ENCODE assay signal across 36 mouse cellular contexts in the genomic region with DNA sequence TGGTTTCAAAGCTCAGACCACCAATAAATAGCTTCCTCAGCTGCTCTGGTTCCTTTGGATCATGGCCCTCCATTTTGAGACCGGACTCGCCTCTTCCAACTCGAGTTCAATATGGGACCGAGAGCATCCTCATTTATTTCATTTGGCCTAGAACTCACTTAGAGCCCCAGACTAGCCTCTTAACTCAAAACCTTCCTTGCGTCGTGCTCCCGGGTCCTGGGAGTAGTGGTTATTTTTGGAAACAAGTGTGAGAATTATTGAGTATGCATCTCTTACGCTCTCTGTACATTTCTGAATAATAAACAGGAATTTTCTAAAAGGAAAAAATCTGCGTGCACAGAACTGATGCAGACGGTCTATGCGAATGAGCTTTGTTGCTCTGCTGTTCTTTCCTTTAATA. TPM values are rescaled to one million over a fixed set of nuclear protein-coding genes. Genes with fewer than 3 reads are reported as not detected.
"Had no signal": no experiment of that assay in that cellular context is flagged by ENCODE, and none has a peak within 500 bp of the region (broad histone marks: within the 10 kb centered on the region; RNA-seq: fewer than 3 reads in every experiment).

A gene (minus strand): TSS at position 101 of the 400 bp plus-strand sequence.

- H3K27ac ChIP-seq: heart, embryonic 10.5 days; heart, embryonic 13.5 days; heart, embryonic 15.5 days; hindbrain, embryonic 10.5 days; hindbrain, embryonic 12.5 days; hindbrain, embryonic 13.5 days; hindbrain, embryonic 14.5 days; hindbrain, embryonic 15.5 days; hindbrain, postnatal 0 days; intestine, embryonic 15.5 days; kidney, embryonic 15.5 days; kidney, postnatal 0 days; layer of hippocampus, adult 2 months had no signal

- H3K4me3 ChIP-seq: heart, embryonic 10.5 days; heart, embryonic 12.5 days; heart, embryonic 13.5 days; heart, embryonic 15.5 days; hindbrain, embryonic 10.5 days; hindbrain, embryonic 12.5 days; hindbrain, embryonic 15.5 days; intestine, embryonic 15.5 days; kidney, embryonic 15.5 days; layer of hippocampus, adult 2 months had no signal

- DNase-seq: heart, postnatal 10 days; heart, postnatal 14 days; heart, postnatal 36 days; heart, postnatal 4 days; kidney, adult 11 months; kidney, adult 18-20 months; kidney, adult 2 months; kidney, adult 8-10 months; kidney, adult 9 months; kidney, postnatal 10 days; kidney, postnatal 14 days; kidney, postnatal 25 days; kidney, postnatal 36 days; kidney, postnatal 4 days; layer of hippocampus, adult 9-11 months; layer of hippocampus, postnatal 36 days had no signal

RNA-seq across cellular contexts. Expression of the gene that starts here (rescaled TPM):
- total RNA-seq: heart, postnatal 25 days; heart, postnatal 36 days; hematopoietic stem cell, adult 5-6 weeks; hindbrain, postnatal 0 days; layer of hippocampus, adult 2 months; layer of hippocampus, adult 8-10 months; layer of hippocampus, postnatal 10 days; layer of hippocampus, postnatal 25 days; layer of hippocampus, postnatal 36 days; left cerebral cortex, adult 18-20 months had no signal
